Mouse (Mus musculus) lung, postnatal 14 days (tissue): Measurements from ENCODE around the gene Cygb.
"Not testable (repeated sequence)": the region's sequence is repeated elsewhere in the genome, so short reads cannot be mapped to it uniquely, and the experiment has no call there.

Source experiments
- DNase-seq: peaks from one replicate; pipeline ENCODE4 v3.0.0; 2021

Cygb gene

GRCm38 (mm10) chr11:116656348-116657191 lies 2.5 kb upstream of the Cygb start:
- DNase-seq, result peak; percentile 59

GRCm38 (mm10) chr11:116653709-116654221 lies 348 bp downstream of the Cygb start:
- no peak for DNase-seq

DNA sequence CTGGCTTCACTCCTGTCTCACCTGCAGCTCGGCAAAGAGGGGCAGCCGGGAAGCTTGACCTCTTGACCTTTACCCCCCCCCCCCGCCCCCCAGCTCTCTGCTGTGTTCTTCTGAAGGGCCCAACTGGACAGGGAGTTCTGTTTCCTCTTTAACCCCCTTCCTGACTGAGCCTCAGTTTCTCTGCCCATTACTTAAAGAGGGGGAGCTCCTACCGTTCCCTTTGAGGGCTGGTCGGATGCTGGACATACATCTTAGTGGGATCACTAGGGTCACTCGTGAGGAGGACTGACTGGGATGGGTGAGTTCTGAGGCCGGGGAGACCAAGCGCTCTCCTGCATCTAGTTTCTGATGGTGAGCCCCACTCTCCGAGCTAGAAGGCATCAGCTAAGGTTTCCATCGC lies 879 bp downstream of the Cygb start, which contains the start of gene Prcd:
Gene Prcd (plus strand): TSS at position 301 of the 400 bp plus-strand sequence.
- no peak for DNase-seq

DNA sequence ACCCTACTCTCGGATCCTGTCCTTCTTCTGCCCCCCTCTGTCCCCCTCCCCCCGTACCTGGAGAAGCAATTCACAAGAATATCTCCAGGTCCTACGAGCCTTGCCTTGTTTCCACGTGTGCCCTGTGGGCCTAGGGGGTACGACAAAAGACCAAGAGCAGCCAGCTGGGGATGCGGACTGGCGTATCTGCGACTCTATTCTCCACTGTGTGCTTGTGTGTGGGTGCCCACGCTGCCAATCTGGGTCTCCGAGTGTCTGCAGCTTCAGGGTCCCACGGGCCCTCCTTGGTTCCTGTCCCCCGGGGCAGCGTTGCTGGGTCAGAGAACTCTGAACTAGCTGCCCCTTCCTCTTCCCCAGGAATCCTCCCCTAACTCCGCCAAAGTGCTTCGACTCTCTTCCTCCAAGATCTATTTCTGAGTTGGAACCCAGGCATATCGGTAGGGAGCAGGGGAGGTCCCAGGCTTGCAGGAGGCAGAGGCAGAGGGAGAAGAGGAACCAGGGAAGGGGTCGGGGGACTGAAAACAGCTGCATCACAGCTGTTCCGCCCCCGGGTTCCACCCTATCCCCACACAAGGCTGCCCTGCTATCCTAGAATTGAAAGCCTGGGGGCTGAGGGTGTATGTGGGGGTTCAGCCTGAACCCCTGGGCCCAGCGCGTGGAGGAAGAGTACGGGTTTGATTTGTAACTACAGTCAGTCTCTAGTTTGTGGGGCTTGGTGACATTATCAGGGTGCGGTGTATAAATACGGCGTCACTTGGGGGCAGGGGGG lies 1.6 kb downstream of the Cygb start:
- no peak for DNase-seq

DNA sequence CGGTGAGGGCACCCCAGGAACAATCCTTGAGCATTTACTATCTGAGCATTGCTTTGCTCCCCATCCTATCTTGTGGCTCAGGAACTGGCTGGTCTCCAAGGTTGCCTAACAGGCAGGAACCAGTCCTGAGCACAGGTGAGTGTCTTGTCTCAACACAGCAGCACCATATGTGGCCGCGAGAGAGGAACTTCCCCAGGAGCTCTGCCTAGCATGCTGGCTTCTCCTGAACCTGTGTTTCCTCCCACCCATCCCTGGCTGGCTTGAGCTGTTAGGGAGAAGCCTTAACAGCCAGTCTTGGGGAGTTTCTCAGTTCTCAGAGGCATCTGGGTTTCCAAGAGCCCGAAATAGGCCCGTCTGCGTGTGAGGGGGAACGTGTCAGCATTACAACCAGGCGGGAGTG lies 2.8 kb downstream of the Cygb start:
- no peak for DNase-seq

DNA sequence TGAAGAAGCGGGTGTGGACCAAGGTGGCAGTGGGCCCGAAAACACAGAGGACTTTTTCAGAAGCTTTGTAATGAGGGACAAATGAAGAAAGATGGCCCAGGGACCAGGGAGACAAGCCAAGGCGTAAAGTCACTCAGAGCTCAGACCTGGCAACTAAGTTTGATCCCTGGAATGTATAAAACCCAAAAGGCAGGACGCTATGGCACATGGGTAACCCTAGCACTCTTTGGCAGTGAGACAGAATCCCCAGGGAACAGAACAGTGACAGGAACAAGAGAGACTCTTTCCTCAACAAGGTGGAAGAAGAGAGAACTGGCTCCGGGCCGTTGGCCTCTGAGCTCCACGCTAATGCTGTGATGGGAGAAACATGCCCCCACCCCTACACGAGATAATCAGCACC lies 3.3 kb downstream of the Cygb start:
- no peak for DNase-seq

- DNase-seq, result no peak
These were observed 4.3 kb downstream of the Cygb start for GRCm38 (mm10) chr11:116649711-116650337.

DNA sequence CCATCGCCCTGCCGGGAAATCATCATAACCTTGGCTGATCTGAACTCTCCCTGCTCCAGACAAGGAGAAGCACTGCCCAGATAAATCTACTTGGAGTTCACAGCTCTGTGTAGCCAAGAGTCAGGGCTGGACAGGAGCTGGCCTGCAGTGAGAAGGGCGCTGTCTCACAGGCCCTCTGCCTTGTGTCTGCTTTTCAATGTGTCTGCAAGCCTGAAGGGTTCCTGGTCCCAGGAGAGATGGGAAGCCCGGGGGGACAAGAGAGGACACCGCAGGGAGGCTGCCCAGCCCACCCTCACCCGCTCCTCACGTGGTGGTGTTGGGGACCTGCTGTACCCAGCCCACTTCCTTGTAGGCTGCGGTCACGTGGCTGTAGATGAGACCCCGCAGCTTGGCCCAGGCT lies 5.1 kb downstream of the Cygb start:
- DNase-seq, result no peak

- no peak for DNase-seq
These were observed 5.7 kb downstream of the Cygb start for GRCm38 (mm10) chr11:116648213-116648921.

DNA sequence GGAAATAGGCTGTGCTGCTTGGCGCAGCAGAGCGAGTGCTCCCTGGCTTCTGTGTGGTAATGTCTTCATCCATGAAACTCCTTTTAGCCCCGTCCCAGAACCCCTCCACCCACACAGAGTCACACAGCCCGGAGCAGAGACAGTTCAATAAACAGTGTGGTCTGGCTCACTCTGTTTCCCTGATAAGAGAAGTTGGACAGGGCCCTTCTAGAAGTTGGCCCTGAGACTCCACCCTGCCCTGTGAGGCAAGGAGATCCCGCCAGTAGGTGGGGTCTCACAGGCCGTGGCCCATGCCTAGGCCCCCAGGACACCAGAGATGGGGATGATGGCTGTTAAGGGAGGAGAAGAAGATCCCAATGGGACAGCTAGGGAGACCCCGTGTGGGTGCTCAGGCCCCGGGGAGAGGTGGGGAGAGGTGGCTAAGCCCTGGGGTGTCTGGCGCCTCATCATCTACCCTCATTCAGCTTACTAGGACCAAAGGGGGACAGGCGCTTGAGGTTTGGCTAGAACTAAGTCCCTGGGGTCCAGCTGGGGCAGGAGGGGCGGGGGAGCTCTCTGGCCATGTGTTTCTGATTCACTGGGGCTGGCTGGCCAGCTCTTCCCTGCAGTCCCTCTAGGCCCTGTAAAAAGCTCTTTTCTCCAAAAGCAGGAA lies 6.6 kb downstream of the Cygb start:
- no peak for DNase-seq

DNA sequence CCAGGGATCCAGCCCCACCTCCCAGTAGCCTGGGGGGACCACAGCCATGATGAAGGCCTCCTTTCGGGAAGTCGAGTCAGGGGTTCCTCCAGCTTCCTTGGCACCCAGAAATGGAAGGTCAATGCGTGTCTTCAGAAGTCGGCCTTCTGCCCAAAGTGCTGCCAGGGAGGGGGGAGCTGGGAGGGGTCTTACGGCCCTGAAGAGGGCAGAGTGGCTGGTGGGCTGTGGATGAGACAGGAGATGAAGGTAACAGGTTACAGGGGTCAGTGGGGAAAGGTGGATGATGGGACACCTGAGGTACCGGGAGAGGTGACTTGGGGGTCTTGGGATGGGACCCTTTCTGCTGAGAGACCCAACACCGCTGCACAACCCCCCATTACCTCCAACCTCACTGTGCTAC lies 7.3 kb downstream of the Cygb start:
- no peak for DNase-seq

- no peak for DNase-seq
These were observed 8.0 kb downstream of the Cygb start for GRCm38 (mm10) chr11:116646136-116646535.

- DNase-seq, result no peak
These were observed 8.5 kb downstream of the Cygb start for GRCm38 (mm10) chr11:116645446-116646110.

GRCm38 (mm10) chr11:116644225-116645112 lies 9.6 kb downstream of the Cygb start:
- DNase-seq, result no peak

GRCm38 (mm10) chr11:116643579-116644224 lies 10.4 kb downstream of the Cygb start:
- DNase-seq, result no peak

DNA sequence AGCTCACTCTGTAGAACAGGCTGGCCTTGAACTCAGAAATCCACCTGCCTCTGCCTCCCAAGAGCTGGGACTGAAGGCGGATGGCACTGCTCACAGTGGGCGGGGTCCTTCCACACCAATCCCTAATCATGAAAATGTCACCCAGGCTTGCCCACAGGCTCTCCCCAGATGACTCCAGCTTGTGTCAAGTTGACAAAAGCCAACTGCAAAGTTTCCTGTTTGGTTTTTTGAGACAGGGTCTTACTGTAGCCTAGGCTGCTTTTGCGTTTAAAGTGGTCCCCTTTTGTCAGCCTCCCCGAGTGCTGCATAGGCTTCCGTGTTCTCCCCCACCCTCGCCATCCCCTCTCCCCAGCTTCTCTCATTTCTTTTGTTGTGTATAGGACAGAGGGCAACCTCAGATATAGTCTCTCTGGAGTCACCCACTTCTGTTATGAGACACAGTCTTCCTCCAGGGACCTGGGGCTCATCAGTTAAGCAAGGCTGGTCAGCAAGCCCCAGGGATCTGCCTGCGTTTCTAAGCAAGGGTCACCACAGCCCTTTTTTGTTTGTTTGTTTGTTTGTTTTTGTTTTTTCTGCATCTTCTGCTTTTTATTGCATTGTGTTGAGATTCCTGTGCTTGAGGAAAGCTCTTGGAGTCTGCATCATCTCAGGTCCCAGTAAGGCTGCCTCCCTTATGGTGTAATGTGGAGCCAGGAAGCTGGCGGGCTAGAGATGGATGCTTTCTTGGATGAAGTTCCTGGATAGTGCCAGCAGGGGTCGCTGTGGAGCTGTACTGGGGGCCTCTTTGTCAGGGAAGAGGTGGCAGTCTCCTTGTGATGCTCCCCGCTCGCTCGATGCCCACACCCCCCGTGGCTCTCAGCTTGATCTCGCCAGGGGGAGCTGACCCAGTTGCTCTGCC lies 11.2 kb downstream of the Cygb start:
- peak; percentile 96 for DNase-seq

- no peak for DNase-seq
These were observed 12.4 kb downstream of the Cygb start for GRCm38 (mm10) chr11:116641731-116642130.

GRCm38 (mm10) chr11:116641168-116641567 lies 12.9 kb downstream of the Cygb start:
- no peak for DNase-seq

GRCm38 (mm10) chr11:116636607-116637006 lies 17.5 kb downstream of the Cygb start:
- not testable (repeated sequence) for DNase-seq
